Mouse (Mus musculus): ENCODE measurements at regions not wholly inside any gene's neighbourhood (a gene's known extent, or its start where the extent isn't known, plus 50 kb on each side); places are given as distances from the start of the nearest gene placed in this dataset.

- Histone ChIP-seq H3K4me3 (ENCODE audit: insufficient read depth in 1 of 2, low read depth in 1 of 2, low read length in 2 of 2, poor library complexity in 1 of 2, severe bottlenecking in 1 of 2) (no peak overlapping the region), H3K9me3 (ENCODE audit: control insufficient read depth, insufficient read depth, low read depth, low read length) (no peaks in the 10 kb centered on the region), H3K36me3 (ENCODE audit: control insufficient read depth, insufficient read depth, low read length, poor library complexity, severe bottlenecking) (no peaks in the 10 kb centered on the region), H3K9ac (ENCODE audit: insufficient read depth, low read depth, low read length, poor library complexity, severe bottlenecking) (no peak overlapping the region), H3K4me1 (ENCODE audit: control insufficient read depth in 2 of 2, insufficient read depth in 2 of 2, low read length in 2 of 2, poor library complexity in 1 of 2) (no peaks in the 10 kb centered on the region), H3K27ac (ENCODE audit: insufficient read depth, low read depth, low read length, poor library complexity, severe bottlenecking) (no peak overlapping the region)
- DNase-seq (ENCODE audit: low read depth, low spot score), result no peak
- in situ Hi-C loops (cut with MboI; ENCODE audit: low sequenced_read_pairs in 2 of 2, unreplicated experiment in 2 of 2), result no loop called here
- no peak for TF ChIP-seq ZNF384 (IDR thresholded peaks at IDR 0.05; ENCODE audit: low read depth, low read length)
- no peak for TF ChIP-seq MAFK (IDR thresholded peaks at IDR 0.05; ENCODE audit: insufficient read depth, low read depth, low read length)
- no peak for TF ChIP-seq CHD2 (IDR thresholded peaks at IDR 0.05; ENCODE audit: low read depth, low read length)
- TF ChIP-seq ZC3H11A (IDR thresholded peaks at IDR 0.05; ENCODE audit: borderline replicate concordance, low read depth, low read length), result no peak
- no peak for TF ChIP-seq HCFC1 (IDR thresholded peaks at IDR 0.05; ENCODE audit: borderline replicate concordance, insufficient read depth, low read length)
Observed at GRCm38 (mm10) chr2:11005806-11006205, 166.1 kb upstream of the Prkcq start.

- Histone ChIP-seq H3K9me3 (ENCODE audit: control insufficient read depth, insufficient read depth, low read depth, low read length) (no peaks in the 10 kb centered on the region), H3K4me1 (ENCODE audit: control insufficient read depth in 2 of 2, insufficient read depth in 2 of 2, low read length in 2 of 2, poor library complexity in 1 of 2) (no peaks in the 10 kb centered on the region), H3K9ac (ENCODE audit: insufficient read depth, low read depth, low read length, poor library complexity, severe bottlenecking) (no peak overlapping the region), H3K27ac (ENCODE audit: insufficient read depth, low read depth, low read length, poor library complexity, severe bottlenecking) (no peak overlapping the region), H3K36me3 (ENCODE audit: control insufficient read depth, insufficient read depth, low read length, poor library complexity, severe bottlenecking) (no peaks in the 10 kb centered on the region), H3K4me3 (ENCODE audit: insufficient read depth in 1 of 2, low read depth in 1 of 2, low read length in 2 of 2, poor library complexity in 1 of 2, severe bottlenecking in 1 of 2) (no peak overlapping the region)
- DNase-seq (ENCODE audit: low read depth, low spot score), result no peak
- in situ Hi-C loops (cut with MboI; ENCODE audit: low sequenced_read_pairs in 2 of 2, unreplicated experiment in 2 of 2), result no loop called here
- no peak for TF ChIP-seq HCFC1 (IDR thresholded peaks at IDR 0.05; ENCODE audit: borderline replicate concordance, insufficient read depth, low read length)
- TF ChIP-seq CHD2 (IDR thresholded peaks at IDR 0.05; ENCODE audit: low read depth, low read length), result no peak
- no peak for TF ChIP-seq MAFK (IDR thresholded peaks at IDR 0.05; ENCODE audit: insufficient read depth, low read depth, low read length)
- no peak for TF ChIP-seq ZC3H11A (IDR thresholded peaks at IDR 0.05; ENCODE audit: borderline replicate concordance, low read depth, low read length)
- TF ChIP-seq ZNF384 (IDR thresholded peaks at IDR 0.05; ENCODE audit: low read depth, low read length), result no peak
Observed at GRCm38 (mm10) chr2:11011041-11011962, 160.6 kb upstream of the Prkcq start.

- no peak for TF ChIP-seq MAFK (IDR thresholded peaks at IDR 0.05; ENCODE audit: insufficient read depth, low read depth, low read length)
- no peak for TF ChIP-seq ZNF384 (IDR thresholded peaks at IDR 0.05; ENCODE audit: low read depth, low read length)
- TF ChIP-seq CHD2 (IDR thresholded peaks at IDR 0.05; ENCODE audit: low read depth, low read length), result no peak
- TF ChIP-seq HCFC1 (IDR thresholded peaks at IDR 0.05; ENCODE audit: borderline replicate concordance, insufficient read depth, low read length), result no peak
- TF ChIP-seq ZC3H11A (IDR thresholded peaks at IDR 0.05; ENCODE audit: borderline replicate concordance, low read depth, low read length), result no peak
- in situ Hi-C loops (cut with MboI; ENCODE audit: low sequenced_read_pairs in 2 of 2, unreplicated experiment in 2 of 2), result no loop called here
- no peak overlapping the region for H3K27ac ChIP-seq (ENCODE audit: insufficient read depth, low read depth, low read length, poor library complexity, severe bottlenecking)
- H3K4me3 ChIP-seq (ENCODE audit: insufficient read depth in 1 of 2, low read depth in 1 of 2, low read length in 2 of 2, poor library complexity in 1 of 2, severe bottlenecking in 1 of 2), result no peak overlapping the region
- H3K9ac ChIP-seq (ENCODE audit: insufficient read depth, low read depth, low read length, poor library complexity, severe bottlenecking), result no peak overlapping the region
- H3K9me3 ChIP-seq (ENCODE audit: control insufficient read depth, insufficient read depth, low read depth, low read length), result no peaks in the 10 kb centered on the region
- DNase-seq (ENCODE audit: low read depth, low spot score), result no peak
- no peaks in the 10 kb centered on the region for H3K4me1 ChIP-seq (ENCODE audit: control insufficient read depth in 2 of 2, insufficient read depth in 2 of 2, low read length in 2 of 2, poor library complexity in 1 of 2)
- H3K36me3 ChIP-seq (ENCODE audit: control insufficient read depth, insufficient read depth, low read length, poor library complexity, severe bottlenecking), result no peaks in the 10 kb centered on the region
Observed at GRCm38 (mm10) chr2:11012312-11012860, 159.5 kb upstream of the Prkcq start.

- Histone ChIP-seq H3K9me3 (ENCODE audit: control insufficient read depth, insufficient read depth, low read depth, low read length) (no peaks in the 10 kb centered on the region), H3K27ac (ENCODE audit: insufficient read depth, low read depth, low read length, poor library complexity, severe bottlenecking) (no peak overlapping the region), H3K9ac (ENCODE audit: insufficient read depth, low read depth, low read length, poor library complexity, severe bottlenecking) (no peak overlapping the region), H3K36me3 (ENCODE audit: control insufficient read depth, insufficient read depth, low read length, poor library complexity, severe bottlenecking) (no peaks in the 10 kb centered on the region), H3K4me3 (ENCODE audit: insufficient read depth in 1 of 2, low read depth in 1 of 2, low read length in 2 of 2, poor library complexity in 1 of 2, severe bottlenecking in 1 of 2) (no peak overlapping the region), H3K4me1 (ENCODE audit: control insufficient read depth in 2 of 2, insufficient read depth in 2 of 2, low read length in 2 of 2, poor library complexity in 1 of 2) (no peaks in the 10 kb centered on the region)
- no peak for TF ChIP-seq HCFC1 (IDR thresholded peaks at IDR 0.05; ENCODE audit: borderline replicate concordance, insufficient read depth, low read length)
- no peak for TF ChIP-seq MAFK (IDR thresholded peaks at IDR 0.05; ENCODE audit: insufficient read depth, low read depth, low read length)
- no peak for TF ChIP-seq CHD2 (IDR thresholded peaks at IDR 0.05; ENCODE audit: low read depth, low read length)
- no peak for TF ChIP-seq ZNF384 (IDR thresholded peaks at IDR 0.05; ENCODE audit: low read depth, low read length)
- no peak for TF ChIP-seq ZC3H11A (IDR thresholded peaks at IDR 0.05; ENCODE audit: borderline replicate concordance, low read depth, low read length)
- in situ Hi-C loops (cut with MboI; ENCODE audit: low sequenced_read_pairs in 2 of 2, unreplicated experiment in 2 of 2), result no loop called here
- DNase-seq (ENCODE audit: low read depth, low spot score), result no peak
Observed at GRCm38 (mm10) chr2:11013154-11013553, 158.8 kb upstream of the Prkcq start.
